Mouse (Mus musculus) lung, postnatal 0 days (tissue): Measurements from ENCODE around the gene Gm11492. TPM values are rescaled to one million over a fixed set of nuclear protein-coding genes. Genes with fewer than 3 reads are reported as not detected.

Experiments
- ATAC-seq: fragments of 200-750 bp; cut with Nextera tagmentation; 2 replicates; pipeline ENCODE4 v1.8.0; 2017; ENCODE audit warnings: moderate library complexity
- DNase-seq: peaks from one replicate; pipeline ENCODE4 v3.0.0-alpha.2; 2016; ENCODE audit warnings: low spot score
- H3K27ac ChIP-seq: fragments of 300-500 bp; sonication (generic); 2 replicates; pipeline ENCODE4 v1.5.1; 2014; ENCODE audit warnings: antibody characterized with exemption, mild to moderate bottlenecking, low read length, mixed read lengths
- H3K27me3 ChIP-seq: fragments of 300-500 bp; sonication (generic); replicated peaks from 2 replicates; pipeline ENCODE4 v1.6.1; 2014; ENCODE audit warnings: low read length, mixed read lengths; ENCODE audit not compliant: insufficient read depth
- H3K36me3 ChIP-seq: fragments of 300-500 bp; sonication (generic); 2 replicates; pipeline ENCODE4 v1.6.1; 2014; ENCODE audit warnings: low read length, mixed read lengths; ENCODE audit not compliant: insufficient read depth
- H3K4me1 ChIP-seq: fragments of 300-500 bp; sonication (generic); 2 replicates; pipeline ENCODE4 v1.6.1; 2014; ENCODE audit warnings: antibody characterized with exemption, low read depth, low read length, mixed read lengths; ENCODE audit not compliant: insufficient read depth
- H3K4me2 ChIP-seq: fragments of 300-500 bp; sonication (generic); replicated peaks from 2 replicates; pipeline ENCODE4 v1.6.1; 2014; ENCODE audit warnings: low read depth, mild to moderate bottlenecking, low read length, moderate library complexity, mixed read lengths
- H3K4me3 ChIP-seq: fragments of 300-500 bp; sonication (generic); 2 replicates; pipeline ENCODE4 v1.5.1; 2014; ENCODE audit warnings: low read depth, low read length
- H3K9ac ChIP-seq: fragments of 300-500 bp; sonication (generic); replicated peaks from 2 replicates; pipeline ENCODE4 v1.6.1; 2014; ENCODE audit warnings: low read depth, mild to moderate bottlenecking
- H3K9me3 ChIP-seq: fragments of 300-500 bp; sonication (generic); 2 replicates; pipeline ENCODE4 v1.6.1; 2016; ENCODE audit warnings: low read length, mixed read lengths
- CTCF ChIP-seq: IDR thresholded peaks from 2 replicates; pipeline ENCODE4 v1.5.1; 2016; ENCODE audit warnings: antibody characterized with exemption, mild to moderate bottlenecking
- EP300 ChIP-seq: IDR thresholded peaks from 2 replicates; pipeline ENCODE4 v1.6.1; 2016; ENCODE audit warnings: antibody characterized with exemption, mild to moderate bottlenecking, control low read depth
- WGBS: fragments of 180-500 bp; shearing (Covaris S2); extraction: QIAGEN DNeasy Blood & Tissue Kit; methylation state at CpG from one replicate; pipeline ENCODE4 v1.1.7; 2014; 5-methylcytosine and 5-hydroxymethylcytosine counted together
- polyA plus RNA-seq: library from polyadenylated mRNA; unstranded; fragments of >200 nt; fragmentation: Nextera tagmentation; extraction: Ambion mirVana; gene quantifications from 2 replicates; pipeline ENCODE4 v1.2.1, GENCODE M21; 2015

Gm11492 gene
- polyA plus RNA-seq, 1 experiment from 2014 or later, result not detected

- TF ChIP-seq EP300, result no peak
- TF ChIP-seq CTCF, result no peak
- ATAC-seq, result peak; percentile 6; the same call in 1 of the 2 replicates
- 91% methylated on average over 49 of the region's 69 CpGs for WGBS
- no peak within 1 kb of the TSS for H3K27ac ChIP-seq
- no peak within 1 kb of the TSS for H3K9ac ChIP-seq
- no peak for DNase-seq
- no peak within 1 kb of the TSS for H3K4me3 ChIP-seq
- H3K36me3 ChIP-seq, result peaks cover 36% of the 10 kb centered on the region
- H3K4me1 ChIP-seq, result no peaks in the 10 kb centered on the region
- no peaks in the 10 kb centered on the region for H3K27me3 ChIP-seq
- no peak within 1 kb of the TSS for H3K4me2 ChIP-seq
- no peaks in the 10 kb centered on the region for H3K9me3 ChIP-seq
Observed at GRCm38 (mm10) chr11:87616790-87617474, 50.5 kb downstream of the Gm11492 start, which contains the start of gene Hsf5. TSS of gene Hsf5 (plus strand) at chr11:87617164.

DNA sequence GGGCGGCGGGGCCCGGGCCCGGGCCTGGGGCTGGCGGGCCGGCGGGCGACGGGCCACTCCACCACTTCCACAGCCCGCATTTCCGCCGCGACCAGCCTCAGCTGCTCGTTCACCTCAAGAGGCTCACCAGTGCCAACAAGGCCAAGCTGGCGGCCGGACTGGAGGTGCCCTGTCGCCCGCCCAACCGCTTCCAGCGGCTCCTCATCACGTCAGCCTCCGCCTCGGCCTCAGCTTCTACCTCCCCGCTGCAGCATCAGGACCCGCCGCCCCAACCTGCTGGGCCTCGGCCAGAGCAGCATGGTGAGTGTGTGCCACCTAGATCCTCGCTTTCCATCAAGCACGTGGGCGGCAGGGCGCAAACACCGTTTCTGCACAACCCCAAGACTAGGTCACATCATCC lies 51.2 kb downstream of the Gm11492 start:
- ATAC-seq, result no peak
- TF ChIP-seq EP300, result no peak
- no peak for TF ChIP-seq CTCF
- H3K4me2 ChIP-seq, result no peak overlapping the region

More for the DNA sequence above, 51.2 kb downstream of the Gm11492 start:
- H3K27ac ChIP-seq, result no peak overlapping the region
- H3K4me1 ChIP-seq, result no peaks in the 10 kb centered on the region
- H3K9ac ChIP-seq, result no peak overlapping the region
- H3K4me3 ChIP-seq, result no peak overlapping the region
- WGBS, result 95% methylated on average over 19 of the region's 32 CpGs
- peaks cover 34% of the 10 kb centered on the region for H3K36me3 ChIP-seq
- H3K27me3 ChIP-seq, result no peaks in the 10 kb centered on the region
- no peaks in the 10 kb centered on the region for H3K9me3 ChIP-seq
- DNase-seq, result no peak

Other genes with a start within 250 kb of the Gm11492 start
- gene Ppm1e, start 207.6 kb upstream of the Gm11492 start, polyA plus RNA-seq, result 0.64 and 1.2 TPM in 2 replicates
- 1.2 and 1.7 TPM in 2 replicates for gene Rad51c, start 161.7 kb upstream of the Gm11492 start, polyA plus RNA-seq
- gene Tex14, start 161.6 kb upstream of the Gm11492 start, polyA plus RNA-seq, result 1.1 and 2.7 TPM in 2 replicates
- gene Sept4, start 2.2 kb downstream of the Gm11492 start, polyA plus RNA-seq, result 366 and 392 TPM in 2 replicates
- 9.4 and 13.3 TPM in 2 replicates for gene Mtmr4, start 25.5 kb downstream of the Gm11492 start, polyA plus RNA-seq
- 0.05 and 0.11 TPM in 2 replicates for gene Hsf5, start 50.5 kb downstream of the Gm11492 start, polyA plus RNA-seq
- gene Rnf43, start 96.1 kb downstream of the Gm11492 start, polyA plus RNA-seq, result 4.6 and 6.6 TPM in 2 replicates
- gene Supt4a, start 170.9 kb downstream of the Gm11492 start, polyA plus RNA-seq, result 155 and 166 TPM in 2 replicates
- 0.64 and 0.83 TPM in 2 replicates for gene Tspoap1, start 193.9 kb downstream of the Gm11492 start, polyA plus RNA-seq
- gene Mpo, start 226.9 kb downstream of the Gm11492 start, polyA plus RNA-seq, result 0.32 and 0.68 TPM in 2 replicates